Mouse (Mus musculus) embryonic facial prominence, embryonic 11.5 days (tissue): ENCODE measurements around the gene Wdfy2. TPM values are rescaled to one million over a fixed set of nuclear protein-coding genes. Genes with fewer than 3 reads are reported as not detected.

Experiments
- ATAC-seq: fragments of 200-750 bp; cut with Nextera tagmentation; replicated peaks from 2 replicates; pipeline ENCODE4 v1.8.0; 2017; ENCODE audit warnings: low read depth; ENCODE audit not compliant: insufficient number of reproducible peaks, low FRiP score, low TSS enrichment
- DNase-seq: peaks from one replicate; pipeline ENCODE4 v3.0.0-alpha.2; 2015; ENCODE audit warnings: low spot score
- H3K27ac ChIP-seq: fragments of 300-500 bp; sonication (generic); replicated peaks from 2 replicates; pipeline ENCODE4 v1.5.1; 2014; ENCODE audit warnings: mild to moderate bottlenecking, low read depth, low read length, control low read depth
- H3K27me3 ChIP-seq: fragments of 300-500 bp; sonication (generic); 2 replicates; pipeline ENCODE4 v1.6.1; 2014; ENCODE audit warnings: mild to moderate bottlenecking, low read length, moderate library complexity, mixed read lengths; ENCODE audit not compliant: control insufficient read depth, insufficient read depth
- H3K36me3 ChIP-seq: fragments of 300-500 bp; sonication (generic); replicated peaks from 2 replicates; pipeline ENCODE4 v1.6.1; 2014; ENCODE audit warnings: low read depth, mild to moderate bottlenecking, low read length, moderate library complexity, mixed read lengths; ENCODE audit not compliant: control insufficient read depth, insufficient read depth
- H3K4me1 ChIP-seq: fragments of 300-500 bp; sonication (generic); 2 replicates; pipeline ENCODE4 v1.6.1; 2014; ENCODE audit warnings: low read length, mixed read lengths; ENCODE audit not compliant: control insufficient read depth, insufficient read depth
- H3K4me2 ChIP-seq: fragments of 300-500 bp; sonication (generic); 2 replicates; pipeline ENCODE4 v1.6.1; 2014; ENCODE audit warnings: low read depth, mild to moderate bottlenecking, control low read depth, low read length, moderate library complexity
- H3K4me3 ChIP-seq: fragments of 300-500 bp; sonication (generic); 2 replicates; pipeline ENCODE4 v1.5.1; 2014; ENCODE audit warnings: low read depth, low read length, control low read depth
- H3K9ac ChIP-seq: fragments of 300-500 bp; sonication (generic); replicated peaks from 2 replicates; pipeline ENCODE4 v1.6.1; 2014; ENCODE audit warnings: mild to moderate bottlenecking, control low read depth, low read length
- H3K9me3 ChIP-seq: fragments of 300-500 bp; sonication (generic); replicated peaks from 2 replicates; pipeline ENCODE4 v1.6.1; 2016; ENCODE audit warnings: mild to moderate bottlenecking, low read length, inconsistent platforms, mixed read lengths; ENCODE audit not compliant: control insufficient read depth
- WGBS: fragments of 180-500 bp; shearing (Covaris S2); extraction: QIAGEN DNeasy Blood & Tissue Kit; methylation state at CpG from one replicate; pipeline ENCODE4 v1.1.7; 2014; 5-methylcytosine and 5-hydroxymethylcytosine counted together
- polyA plus RNA-seq: library from polyadenylated mRNA; unstranded; fragments of >200 nt; fragmentation: Nextera tagmentation; extraction: Ambion mirVana; gene quantifications from 2 replicates; pipeline ENCODE4 v1.2.1, GENCODE M21; 2014

The Wdfy2 gene
- polyA plus RNA-seq, 1 experiment from 2014 or later: 13.3 TPM

DNA sequence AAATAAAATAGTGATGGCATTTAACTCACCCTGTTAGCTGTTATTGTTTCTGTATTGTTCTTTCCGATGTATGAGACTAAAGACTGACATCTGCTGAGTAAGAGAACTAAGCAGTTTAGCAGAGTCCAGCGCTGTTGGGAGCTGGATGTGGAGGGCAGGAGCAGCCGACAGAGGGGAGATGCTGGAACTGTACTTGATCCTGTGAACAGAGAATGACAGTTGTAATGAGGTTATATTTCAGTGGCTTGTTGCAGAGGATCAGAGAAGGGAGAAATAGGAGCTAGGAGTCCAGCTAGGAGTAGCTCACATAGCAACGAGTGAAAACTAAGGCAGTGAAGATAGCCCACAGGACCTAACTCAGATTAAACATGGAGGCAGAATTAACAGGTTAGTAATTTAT lies 36.3 kb downstream of the Wdfy2 start:
- ATAC-seq (no peak), DNase-seq (no peak)
- H3K9ac ChIP-seq: no peak overlapping the region
- no peak overlapping the region for H3K4me2 ChIP-seq
- H3K36me3 ChIP-seq: no peaks in the 10 kb centered on the region
- no peaks in the 10 kb centered on the region for H3K9me3 ChIP-seq
- no peaks in the 10 kb centered on the region for H3K27me3 ChIP-seq
- no peaks in the 10 kb centered on the region for H3K4me1 ChIP-seq
- H3K27ac ChIP-seq: no peak overlapping the region
- 70% methylated on average over 4 of the region's 4 CpGs for WGBS
- H3K4me3 ChIP-seq: no peak overlapping the region

DNA sequence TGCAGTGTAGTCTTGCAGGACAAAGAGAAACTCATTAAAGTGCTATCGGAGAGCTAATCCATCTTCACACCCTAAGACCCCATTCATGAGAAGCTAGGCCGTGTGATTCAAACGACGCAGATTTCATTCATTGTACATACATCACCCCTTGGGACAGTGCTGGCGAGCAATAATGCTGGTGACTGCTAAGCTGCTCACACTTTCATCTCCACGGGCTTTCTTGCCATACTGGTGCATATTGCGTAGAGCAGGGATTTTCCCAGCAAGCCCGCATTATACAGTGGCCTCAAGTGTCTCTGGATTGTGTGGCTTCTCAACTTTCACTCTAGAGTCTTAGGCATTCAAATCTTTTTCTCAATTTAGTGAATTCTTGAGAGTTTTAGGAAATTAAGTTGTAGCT lies 36.9 kb downstream of the Wdfy2 start:
- no peak overlapping the region for H3K4me3 ChIP-seq
- H3K27me3 ChIP-seq: no peaks in the 10 kb centered on the region
- DNase-seq: peak; percentile 19
- no peak overlapping the region for H3K9ac ChIP-seq
- peak; percentile 29; the same call in 1 of the 2 replicates for ATAC-seq
- no peak overlapping the region for H3K27ac ChIP-seq
- no peaks in the 10 kb centered on the region; the same call in 1 of the 2 replicates for H3K4me1 ChIP-seq
- WGBS: 80% methylated on average over 8 of the region's 8 CpGs
- H3K9me3 ChIP-seq: no peaks in the 10 kb centered on the region
- H3K36me3 ChIP-seq: no peaks in the 10 kb centered on the region
- no peak overlapping the region for H3K4me2 ChIP-seq

DNA sequence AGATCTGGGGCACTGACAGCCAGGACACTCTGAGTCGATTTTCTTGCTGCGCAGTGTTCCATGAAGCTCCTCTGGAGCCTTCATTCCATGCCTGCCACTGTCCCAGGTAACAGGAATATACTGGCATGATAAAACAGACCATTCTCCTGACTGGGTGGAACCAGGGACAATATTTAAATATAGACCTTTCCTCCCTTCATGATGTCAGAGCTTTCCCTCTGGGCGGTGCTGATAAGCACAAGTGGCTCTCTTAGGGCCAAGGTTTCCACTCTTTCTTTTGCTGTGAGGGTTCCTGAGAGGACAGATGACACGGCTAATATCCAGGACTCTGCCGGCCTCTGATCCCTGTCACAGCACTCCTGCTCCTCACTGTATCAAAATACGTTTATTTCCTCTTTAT lies 40.6 kb downstream of the Wdfy2 start:
- no peak overlapping the region for H3K9ac ChIP-seq
- WGBS: 84% methylated on average over 6 of the region's 6 CpGs
- H3K27ac ChIP-seq: no peak overlapping the region
- H3K4me3 ChIP-seq: no peak overlapping the region
- no peaks in the 10 kb centered on the region; the same call in 1 of the 2 replicates for H3K4me1 ChIP-seq
- no peak for DNase-seq
- no peaks in the 10 kb centered on the region for H3K36me3 ChIP-seq
- no peaks in the 10 kb centered on the region for H3K27me3 ChIP-seq
- no peak overlapping the region for H3K4me2 ChIP-seq
- no peaks in the 10 kb centered on the region for H3K9me3 ChIP-seq
- ATAC-seq: no peak

DNA sequence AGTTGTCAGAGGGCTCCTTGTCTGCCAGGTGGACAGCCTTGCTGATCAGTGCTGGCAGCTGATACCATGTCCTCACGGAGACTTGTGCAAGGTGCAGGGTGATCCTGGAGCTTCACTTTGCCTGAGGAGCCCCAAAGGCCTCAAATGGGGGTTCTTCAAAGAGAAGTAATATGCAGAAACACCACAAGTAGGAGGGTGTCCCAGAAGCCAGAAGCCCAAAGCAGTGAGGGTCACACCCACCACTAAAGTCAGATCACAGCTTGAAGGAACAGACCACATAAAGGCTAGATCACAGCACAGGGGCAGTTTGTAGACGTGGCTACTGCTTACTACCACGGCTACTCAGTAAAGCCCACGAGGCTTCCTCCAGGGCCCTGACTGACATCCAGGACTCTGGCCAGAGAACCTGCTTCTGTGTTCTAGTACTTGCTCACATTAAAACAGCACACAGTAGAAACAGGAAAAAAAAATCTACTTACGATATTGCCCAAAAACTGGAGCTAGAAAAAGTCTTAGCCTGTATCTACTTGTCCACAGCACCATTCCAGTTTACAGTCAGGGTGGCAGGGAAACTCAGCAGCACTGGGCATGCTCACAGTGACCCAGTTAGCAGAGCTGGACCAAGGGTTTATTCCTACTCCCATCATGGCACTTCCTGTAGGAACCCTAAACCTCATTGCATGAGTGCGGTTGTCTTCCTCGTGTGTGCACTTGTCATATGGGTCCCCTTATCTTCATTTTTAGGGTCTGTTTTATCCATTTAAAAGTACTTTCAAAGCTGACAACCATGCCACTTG lies 41.4 kb downstream of the Wdfy2 start:
- Histone ChIP-seq H3K27me3 (no peaks in the 10 kb centered on the region), H3K4me1 (no peaks in the 10 kb centered on the region; the same call in 1 of the 2 replicates), H3K27ac (no peak overlapping the region), H3K9me3 (no peaks in the 10 kb centered on the region), H3K4me3 (no peak overlapping the region), H3K9ac (no peak overlapping the region), H3K36me3 (no peaks in the 10 kb centered on the region), H3K4me2 (no peak overlapping the region)
- no peak for ATAC-seq
- DNase-seq: no peak
- 70% methylated on average over 7 of the region's 7 CpGs for WGBS

DNA sequence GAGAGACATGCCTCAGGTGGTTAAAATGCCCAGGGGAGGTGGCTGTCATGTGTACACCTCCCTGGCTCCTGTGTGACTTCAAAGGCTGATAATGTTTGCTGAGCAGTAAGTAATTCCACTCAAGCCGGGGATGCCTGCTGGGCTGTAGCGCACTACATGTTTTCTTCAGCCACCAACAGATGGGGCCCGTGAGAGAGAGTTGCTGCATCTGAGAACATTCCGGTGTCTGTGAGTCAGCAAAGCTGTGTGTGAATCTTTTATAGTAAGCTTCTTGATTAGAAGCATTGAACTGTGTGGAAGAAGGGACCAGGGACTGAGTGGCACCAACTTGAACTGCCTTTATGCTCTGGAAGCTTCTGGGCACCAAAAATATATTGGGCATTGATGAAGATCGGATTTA lies 42.0 kb downstream of the Wdfy2 start:
- H3K9ac ChIP-seq: no peak overlapping the region
- ATAC-seq (peak; percentile 44), DNase-seq (peak; percentile 74)
- H3K4me2 ChIP-seq: no peak overlapping the region
- H3K4me1 ChIP-seq: no peaks in the 10 kb centered on the region; the same call in 1 of the 2 replicates
- H3K9me3 ChIP-seq: no peaks in the 10 kb centered on the region
- no peak overlapping the region for H3K27ac ChIP-seq
- 21% methylated on average over 5 of the region's 5 CpGs for WGBS
- no peaks in the 10 kb centered on the region for H3K36me3 ChIP-seq
- H3K4me3 ChIP-seq: no peak overlapping the region
- H3K27me3 ChIP-seq: no peaks in the 10 kb centered on the region

DNA sequence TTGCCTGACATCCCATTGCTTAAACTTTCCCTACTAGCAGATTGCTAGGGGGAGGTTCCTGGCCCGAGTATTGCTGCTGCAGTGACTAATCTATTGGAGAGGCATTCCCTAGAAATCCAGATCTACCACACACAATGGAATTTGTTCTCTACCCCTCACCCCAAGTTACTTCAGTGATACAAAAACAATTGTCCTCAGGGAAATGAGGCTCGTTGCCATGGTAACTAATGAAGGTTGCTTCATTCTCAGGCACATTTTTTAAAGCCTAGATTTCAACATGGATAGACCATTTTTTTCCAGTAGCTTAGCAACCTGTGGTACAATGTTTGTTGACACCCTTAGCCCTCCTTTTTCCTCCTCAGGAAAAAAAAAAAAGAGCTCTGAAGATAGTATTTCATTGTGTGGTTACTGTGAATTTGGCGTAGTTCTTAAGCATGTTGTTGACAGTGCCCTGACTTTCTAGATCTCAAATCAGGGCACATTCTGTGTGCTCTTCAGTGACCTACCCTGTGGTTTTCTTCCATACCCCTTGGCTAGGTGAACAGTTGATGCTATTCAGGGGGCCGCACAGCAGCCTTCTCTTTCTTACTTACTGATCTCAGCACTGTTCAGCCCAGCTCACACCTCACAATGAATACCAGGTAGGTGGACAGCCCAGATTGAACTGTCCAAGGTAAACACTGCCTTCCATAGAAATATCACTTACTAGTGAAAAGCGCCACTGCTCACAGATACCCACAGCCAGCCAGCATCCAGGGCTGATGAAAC lies 42.8 kb downstream of the Wdfy2 start:
- Histone ChIP-seq H3K9me3 (no peaks in the 10 kb centered on the region), H3K36me3 (no peaks in the 10 kb centered on the region), H3K27ac (no peak overlapping the region), H3K4me2 (no peak overlapping the region), H3K9ac (no peak overlapping the region), H3K27me3 (no peaks in the 10 kb centered on the region), H3K4me3 (no peak overlapping the region), H3K4me1 (no peaks in the 10 kb centered on the region; the same call in 1 of the 2 replicates)
- peak; percentile 61 for DNase-seq
- no peak for ATAC-seq
- WGBS: 51% methylated on average over 5 of the region's 5 CpGs

DNA sequence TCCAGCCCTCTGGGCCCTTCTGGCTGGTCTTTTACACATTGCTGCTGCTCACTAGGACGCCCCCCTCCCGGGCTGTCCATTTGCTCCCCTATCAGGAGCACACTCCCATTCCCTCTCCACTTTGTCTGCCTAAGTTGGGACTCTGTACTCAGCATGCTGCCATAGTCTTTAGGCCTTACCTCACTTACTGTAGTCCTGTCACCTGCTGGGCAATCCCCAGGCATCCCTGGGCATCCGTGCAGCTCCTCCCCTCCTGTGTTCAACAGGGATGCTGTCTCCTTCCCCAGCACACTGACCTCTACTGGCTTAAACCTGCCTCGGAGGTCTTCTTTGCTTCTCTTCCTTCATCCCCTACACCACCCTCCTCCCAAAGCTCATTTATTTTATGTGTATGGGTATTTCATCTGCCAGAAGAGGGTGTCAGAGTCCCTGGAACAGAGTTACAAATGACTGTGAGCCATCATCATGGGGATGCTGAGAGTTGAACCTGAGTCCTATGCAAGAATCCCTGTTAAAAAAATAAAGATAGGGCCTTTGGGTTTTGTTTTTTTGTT lies 44.7 kb downstream of the Wdfy2 start:
- H3K36me3 ChIP-seq: no peaks in the 10 kb centered on the region
- ATAC-seq: no peak
- WGBS: 31% methylated on average over 4 of the region's 4 CpGs
- H3K4me2 ChIP-seq: no peak overlapping the region
- no peaks in the 10 kb centered on the region; the same call in 1 of the 2 replicates for H3K4me1 ChIP-seq
- no peak overlapping the region for H3K4me3 ChIP-seq
- no peak overlapping the region for H3K27ac ChIP-seq
- no peaks in the 10 kb centered on the region for H3K27me3 ChIP-seq
- no peaks in the 10 kb centered on the region for H3K9me3 ChIP-seq
- no peak overlapping the region for H3K9ac ChIP-seq
- no peak for DNase-seq

GRCm38 (mm10) chr14:62883551-62883950 lies 46.1 kb downstream of the Wdfy2 start:
- no peak overlapping the region for H3K27ac ChIP-seq
- WGBS: 47% methylated on average over 1 of the region's 1 CpGs
- ATAC-seq (no peak), DNase-seq (no peak)
- no peaks in the 10 kb centered on the region for H3K27me3 ChIP-seq
- H3K36me3 ChIP-seq: no peaks in the 10 kb centered on the region
- H3K4me3 ChIP-seq: no peak overlapping the region
- no peaks in the 10 kb centered on the region; the same call in 1 of the 2 replicates for H3K4me1 ChIP-seq
- H3K4me2 ChIP-seq: no peak overlapping the region
- no peaks in the 10 kb centered on the region for H3K9me3 ChIP-seq
- no peak overlapping the region for H3K9ac ChIP-seq
